Mouse (Mus musculus) gastrocnemius, adult 18-20 months (tissue): Measurements from ENCODE around the gene H2al2b. TPM values are rescaled to one million over a fixed set of nuclear protein-coding genes. Genes with fewer than 3 reads are reported as not detected.
"Not testable (repeated sequence)": the region's sequence is repeated elsewhere in the genome, so short reads cannot be mapped to it uniquely, and the experiment has no call there.

ENCODE experiments used
- DNase-seq: peaks from one replicate; pipeline ENCODE4 v3.0.0; 2021; ENCODE audit warnings: low spot score
- long read RNA-seq, 2 experiments: library from polyadenylated mRNA; stranded (forward); transcript quantifications; one replicate each; pipeline ENCODE4 v2.0.0; 2021
- total RNA-seq, 2 experiments: library from RNA; stranded (reverse); gene quantifications; 2 replicates each; pipeline ENCODE4 v1.2.3; 2021

Gene H2al2b
- not detected for total RNA-seq
- long read RNA-seq, experiment 1, result 0 reads
- long read RNA-seq, experiment 2, result 0 reads

- not testable (repeated sequence) for DNase-seq
These were observed at the start of gene H2al2b for GRCm38 (mm10) chrY:2720574-2720973. Gene H2al2b (minus strand): TSS chrY:2720674.

Other genes starting within 250 kb of the H2al2b start
- gene H2al2c, start 121.6 kb downstream of the H2al2b start, total RNA-seq, result not detected
- not detected for gene Sry, start 57.0 kb downstream of the H2al2b start, total RNA-seq
- not detected for gene Gm4064, start 75.5 kb upstream of the H2al2b start, total RNA-seq
- not detected for gene Rbmy, start 110.0 kb upstream of the H2al2b start, total RNA-seq
- gene Gm10256, start 110.0 kb upstream of the H2al2b start, total RNA-seq, result not detected
- not detected for gene Gm10352, start 180.3 kb upstream of the H2al2b start, total RNA-seq
- gene Gm29289, start 211.9 kb upstream of the H2al2b start, total RNA-seq, result not detected